Mouse (Mus musculus): ENCODE measurements at regions not wholly inside any gene's neighbourhood (a gene's known extent, or its start where the extent isn't known, plus 50 kb on each side); places are given as distances from the start of the nearest gene placed in this dataset.

- H3K4me2 ChIP-seq (ENCODE audit: low read length), result no peak overlapping the region
- H3K9me3 ChIP-seq (replicated peaks; ENCODE audit: low read length), result no peaks in the 10 kb centered on the region
- no peaks in the 10 kb centered on the region for H3K27me3 ChIP-seq (ENCODE audit: insufficient read depth, low read length)
- TF ChIP-seq CTCF (IDR thresholded peaks at IDR 0.05; ENCODE audit: low read depth), result no peak
- ATAC-seq (replicated peaks; ENCODE audit: low FRiP score, low read depth) (no peak), DNase-seq (ENCODE audit: low spot score) (no peak)
- H3K9ac ChIP-seq (ENCODE audit: low read depth, low read length), result no peak overlapping the region
- no peak overlapping the region for H3K4me3 ChIP-seq (replicated peaks; ENCODE audit: low read depth, low read length)
- WGBS, result 58% methylated on average over 2 of the region's 2 CpGs
- no peaks in the 10 kb centered on the region for H3K4me1 ChIP-seq (replicated peaks; ENCODE audit: insufficient read depth, low read length)
- no peaks in the 10 kb centered on the region for H3K36me3 ChIP-seq (ENCODE audit: insufficient read depth, low read length)
- no peak overlapping the region for H3K27ac ChIP-seq
These were observed 143.3 kb upstream of the Mef2c start for GRCm38 (mm10) chr13:83360529-83360928.

DNA sequence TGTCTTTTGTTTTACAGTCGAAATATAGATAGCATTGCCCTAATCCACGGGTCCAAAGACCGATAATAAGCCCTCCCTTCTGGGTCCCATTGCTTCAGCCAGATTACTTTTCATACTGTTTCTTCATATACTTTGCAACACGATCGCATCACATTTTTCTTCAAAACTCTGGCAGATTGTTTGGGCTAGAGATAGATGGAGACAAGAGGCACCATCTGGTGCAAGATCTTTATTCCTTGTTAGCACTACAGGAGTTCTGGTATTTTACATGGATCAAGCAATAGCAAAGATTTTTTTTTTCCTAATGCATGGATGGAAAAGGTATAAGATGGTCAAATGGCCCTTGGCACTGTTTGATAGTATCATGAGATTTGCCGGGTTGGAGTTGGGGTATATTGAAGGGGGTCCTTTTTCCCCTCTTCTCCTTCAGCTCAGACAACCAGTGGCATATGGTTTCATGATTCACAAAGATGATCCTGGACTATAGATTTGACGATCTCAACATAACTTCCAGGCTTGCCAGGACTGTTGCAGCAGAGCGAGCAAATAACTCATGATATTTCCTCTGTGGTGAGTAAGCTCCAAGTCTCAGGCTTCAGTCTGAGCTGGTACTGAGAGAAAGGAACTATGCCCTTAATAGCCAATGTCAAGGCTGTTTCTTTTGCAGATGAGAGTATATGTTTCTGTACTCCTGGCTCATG lies 127.6 kb upstream of the Mef2c start:
- Histone ChIP-seq H3K27me3 (ENCODE audit: insufficient read depth, low read length) (no peaks in the 10 kb centered on the region), H3K27ac (no peak overlapping the region), H3K4me1 (replicated peaks; ENCODE audit: insufficient read depth, low read length) (no peaks in the 10 kb centered on the region), H3K36me3 (ENCODE audit: insufficient read depth, low read length) (no peaks in the 10 kb centered on the region), H3K9me3 (replicated peaks; ENCODE audit: low read length) (no peaks in the 10 kb centered on the region), H3K4me2 (ENCODE audit: low read length) (no peak overlapping the region), H3K9ac (ENCODE audit: low read depth, low read length) (no peak overlapping the region), H3K4me3 (replicated peaks; ENCODE audit: low read depth, low read length) (no peak overlapping the region)
- no peak for TF ChIP-seq CTCF (IDR thresholded peaks at IDR 0.05; ENCODE audit: low read depth)
- DNase-seq (ENCODE audit: low spot score), result no peak
- 89% methylated on average over 8 of the region's 8 CpGs for WGBS
- no peak for ATAC-seq (replicated peaks; ENCODE audit: low FRiP score, low read depth)

- 50% methylated on average over 3 of the region's 3 CpGs for WGBS
- no peak overlapping the region for H3K4me2 ChIP-seq (ENCODE audit: low read length)
- DNase-seq (ENCODE audit: low spot score), result no peak
- no peak for ATAC-seq (replicated peaks; ENCODE audit: low FRiP score, low read depth)
- H3K36me3 ChIP-seq (ENCODE audit: insufficient read depth, low read length), result no peaks in the 10 kb centered on the region
- H3K27me3 ChIP-seq (ENCODE audit: insufficient read depth, low read length), result no peaks in the 10 kb centered on the region
- no peak overlapping the region for H3K4me3 ChIP-seq (replicated peaks; ENCODE audit: low read depth, low read length)
- TF ChIP-seq CTCF (IDR thresholded peaks at IDR 0.05; ENCODE audit: low read depth), result no peak
- no peak overlapping the region for H3K9ac ChIP-seq (ENCODE audit: low read depth, low read length)
- no peaks in the 10 kb centered on the region for H3K4me1 ChIP-seq (replicated peaks; ENCODE audit: insufficient read depth, low read length)
- no peaks in the 10 kb centered on the region for H3K9me3 ChIP-seq (replicated peaks; ENCODE audit: low read length)
- no peak overlapping the region for H3K27ac ChIP-seq
These were observed 125.2 kb upstream of the Mef2c start for GRCm38 (mm10) chr13:83378644-83379043.

DNA sequence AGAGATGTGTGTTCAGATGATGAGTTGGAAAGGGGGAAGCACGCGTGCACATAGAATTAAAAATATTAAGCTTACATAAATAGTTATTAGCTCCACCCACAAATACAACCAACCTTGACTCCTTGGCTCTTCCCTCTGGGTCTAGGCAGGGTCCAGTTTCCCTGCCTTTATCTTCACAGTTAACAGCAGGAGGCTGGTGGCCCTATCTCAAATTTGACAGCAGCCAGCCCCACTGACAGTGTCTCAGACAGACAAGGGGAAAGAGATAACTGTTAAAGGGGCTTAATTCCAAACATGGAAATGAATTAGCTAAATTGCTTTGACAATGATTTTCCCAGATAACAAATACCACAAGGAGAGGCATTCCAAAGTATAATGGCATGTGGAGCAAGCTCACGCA lies 121.2 kb upstream of the Mef2c start:
- H3K4me1 ChIP-seq (replicated peaks; ENCODE audit: insufficient read depth, low read length), result no peaks in the 10 kb centered on the region
- no peak overlapping the region for H3K4me2 ChIP-seq (ENCODE audit: low read length)
- no peak for TF ChIP-seq CTCF (IDR thresholded peaks at IDR 0.05; ENCODE audit: low read depth)
- no peaks in the 10 kb centered on the region for H3K36me3 ChIP-seq (ENCODE audit: insufficient read depth, low read length)
- H3K9me3 ChIP-seq (replicated peaks; ENCODE audit: low read length), result no peaks in the 10 kb centered on the region
- H3K27me3 ChIP-seq (ENCODE audit: insufficient read depth, low read length), result no peaks in the 10 kb centered on the region
- DNase-seq (ENCODE audit: low spot score), result no peak
- H3K27ac ChIP-seq, result no peak overlapping the region
- H3K9ac ChIP-seq (ENCODE audit: low read depth, low read length), result no peak overlapping the region
- no peak overlapping the region for H3K4me3 ChIP-seq (replicated peaks; ENCODE audit: low read depth, low read length)
- WGBS, result 92% methylated on average over 3 of the region's 3 CpGs
- no peak for ATAC-seq (replicated peaks; ENCODE audit: low FRiP score, low read depth)

- 67% methylated on average over 1 of the region's 1 CpGs for WGBS
- Histone ChIP-seq H3K9me3 (replicated peaks; ENCODE audit: low read length) (no peaks in the 10 kb centered on the region), H3K4me1 (replicated peaks; ENCODE audit: insufficient read depth, low read length) (no peaks in the 10 kb centered on the region), H3K27me3 (ENCODE audit: insufficient read depth, low read length) (no peaks in the 10 kb centered on the region), H3K4me2 (ENCODE audit: low read length) (no peak overlapping the region), H3K9ac (ENCODE audit: low read depth, low read length) (no peak overlapping the region), H3K27ac (no peak overlapping the region), H3K4me3 (replicated peaks; ENCODE audit: low read depth, low read length) (no peak overlapping the region), H3K36me3 (ENCODE audit: insufficient read depth, low read length) (no peaks in the 10 kb centered on the region)
- TF ChIP-seq CTCF (IDR thresholded peaks at IDR 0.05; ENCODE audit: low read depth), result no peak
- ATAC-seq (replicated peaks; ENCODE audit: low FRiP score, low read depth), result no peak
- DNase-seq (ENCODE audit: low spot score), result no peak
These were observed 109.1 kb upstream of the Mef2c start for GRCm38 (mm10) chr13:83394773-83395172.

DNA sequence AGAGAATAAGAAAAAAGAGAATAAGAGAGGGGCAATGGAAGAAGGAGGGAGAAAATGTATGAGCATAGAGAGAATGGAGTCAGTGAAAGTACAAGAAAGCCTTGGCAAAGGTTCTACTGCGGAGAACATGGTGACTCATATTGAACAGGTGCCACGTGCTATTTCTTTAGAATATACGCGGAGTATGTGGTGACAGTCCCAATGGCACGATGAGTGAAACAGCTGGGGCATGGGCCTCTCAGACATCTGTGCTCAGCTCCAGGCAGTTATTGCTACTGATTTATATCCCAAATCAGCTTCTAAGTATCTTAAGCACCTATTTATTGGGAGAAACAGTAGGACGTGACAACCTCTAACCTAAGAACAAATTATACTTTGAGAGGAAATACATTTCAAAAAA lies 104.5 kb upstream of the Mef2c start:
- 90% methylated on average over 6 of the region's 6 CpGs for WGBS
- H3K9ac ChIP-seq (ENCODE audit: low read depth, low read length), result no peak overlapping the region
- no peaks in the 10 kb centered on the region for H3K9me3 ChIP-seq (replicated peaks; ENCODE audit: low read length)
- no peak overlapping the region for H3K27ac ChIP-seq
- no peak for DNase-seq (ENCODE audit: low spot score)
- H3K4me2 ChIP-seq (ENCODE audit: low read length), result no peak overlapping the region
- no peaks in the 10 kb centered on the region for H3K4me1 ChIP-seq (replicated peaks; ENCODE audit: insufficient read depth, low read length)
- TF ChIP-seq CTCF (IDR thresholded peaks at IDR 0.05; ENCODE audit: low read depth), result no peak
- no peaks in the 10 kb centered on the region for H3K27me3 ChIP-seq (ENCODE audit: insufficient read depth, low read length)
- H3K36me3 ChIP-seq (ENCODE audit: insufficient read depth, low read length), result no peaks in the 10 kb centered on the region
- no peak for ATAC-seq (replicated peaks; ENCODE audit: low FRiP score, low read depth)
- no peak overlapping the region for H3K4me3 ChIP-seq (replicated peaks; ENCODE audit: low read depth, low read length)

Data from kidney, postnatal 0 days (tissue).